16 mouse cellular contexts compared by ENCODE assay signal in the genomic region with DNA sequence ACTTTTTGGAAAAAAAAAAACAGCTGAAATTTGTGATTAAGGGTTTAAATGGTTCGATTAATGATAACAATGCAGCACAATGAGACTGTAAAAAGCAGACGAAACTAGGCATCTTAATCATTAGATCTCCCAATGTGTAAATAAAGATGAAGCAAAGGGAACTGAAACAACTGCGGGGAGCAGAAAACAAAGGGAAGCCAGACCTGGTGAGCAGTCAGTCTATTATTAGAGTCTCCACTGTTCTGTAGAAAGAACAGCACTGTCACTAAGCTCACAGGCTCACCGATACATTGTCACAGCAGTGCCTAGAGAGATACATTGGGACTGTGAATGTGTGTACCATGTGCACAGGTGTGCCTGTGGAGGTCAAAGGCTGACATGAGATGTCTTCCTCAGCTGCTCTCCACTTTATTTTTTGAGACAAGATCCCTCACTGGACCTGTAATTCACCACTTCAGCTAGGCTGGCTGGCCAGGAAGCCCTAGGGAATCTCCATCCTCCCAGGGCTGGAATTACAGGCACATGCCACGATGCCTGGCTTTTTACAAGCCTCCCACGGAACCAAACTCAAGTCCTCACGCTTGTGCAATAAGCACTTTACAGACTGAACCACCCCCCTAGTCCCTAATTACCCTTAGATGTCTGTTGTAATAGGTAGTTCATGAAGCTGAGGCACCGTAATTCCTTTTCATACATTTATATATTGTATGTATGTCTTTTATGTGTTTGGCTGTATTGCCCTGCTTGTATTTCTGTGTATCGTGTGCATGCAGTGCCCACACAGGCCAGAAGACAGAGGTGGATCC. TPM values are rescaled to one million over a fixed set of nuclear protein-coding genes. Genes with fewer than 3 reads are reported as not detected.
A peak's percentile ranks its signal among the peaks of the same experiment; 100 is the strongest.
DNase-seq lines count a peak whose midpoint lies in the region; ATAC-seq and TF ChIP-seq lines count a peak whose summit lies in the region.
"Had no signal": no experiment of that assay in that cellular context is flagged by ENCODE, and none has a peak within 500 bp of the region (broad histone marks: within the 10 kb centered on the region; RNA-seq: fewer than 3 reads in every experiment).

No protein-coding gene starts in this region.

- H3K27me3 ChIP-seq in kidney, embryonic 15.5 days, result no peaks in the 10 kb centered on the region
- H3K27me3 ChIP-seq: limb, embryonic 12.5 days; Patski had no signal

- H3K9me3 ChIP-seq in kidney, embryonic 15.5 days (replicated peaks), result no peaks in the 10 kb centered on the region
- H3K9me3 ChIP-seq: limb, embryonic 12.5 days had no signal

- no peak for DNase-seq in layer of hippocampus, adult 2 months (ENCODE audit: low spot score in 2 of 2)
- DNase-seq in layer of hippocampus, adult 11-12 months (ENCODE audit: low spot score), result no peak
- peak; percentile 20 to 38 for DNase-seq in B cell, adult 2 months
- DNase-seq in brain, adult 2 months (ENCODE audit: low read depth, low spot score), result peak; percentile 31
- no peak for DNase-seq in thymus, postnatal 25 days
- DNase-seq: adrenal gland, adult 2 months; cerebellum, postnatal 36 days; gastrocnemius, postnatal 25 days; kidney, postnatal 14 days; lung, postnatal 10 days; right cerebral cortex, postnatal 4 days had no signal

- WGBS in macrophage (ENCODE audit: missing documents), result 21% methylated on average over 9 of the region's 9 CpGs
- 62% methylated on average over 9 of the region's 9 CpGs for WGBS in kidney, embryonic 15.5 days

- ATAC-seq in kidney, embryonic 15.5 days (replicated peaks; ENCODE audit: low FRiP score), result no peak
- ATAC-seq: forebrain, embryonic 16.5 days; Patski had no signal

- H3K4me3 ChIP-seq in layer of hippocampus, adult 2 months, result no peak overlapping the region
- H3K4me3 ChIP-seq in macrophage (ENCODE audit: inconsistent target), result peak overlapping the region; percentile 4; the same call in 1 of the 2 replicates
- H3K4me3 ChIP-seq in kidney, embryonic 15.5 days (replicated peaks), result no peak overlapping the region
- H3K4me3 ChIP-seq: limb, embryonic 12.5 days had no signal

- peak overlapping the region; percentile 71 for H3K27ac ChIP-seq in layer of hippocampus, adult 2 months
- H3K27ac ChIP-seq in macrophage, result peak overlapping the region; percentile 89
- H3K27ac ChIP-seq in kidney, embryonic 15.5 days, result no peak overlapping the region
- H3K27ac ChIP-seq: limb, embryonic 12.5 days had no signal

- no peak for TF ChIP-seq CTCF in layer of hippocampus, adult 2 months (conservative IDR thresholded peaks at IDR 0.05)

- peaks cover 18% of the 10 kb centered on the region for H3K4me1 ChIP-seq in kidney, embryonic 15.5 days

- no peak overlapping the region for H3K4me2 ChIP-seq in kidney, embryonic 15.5 days
- H3K4me2 ChIP-seq: limb, embryonic 12.5 days had no signal

- H3K36me3 ChIP-seq in macrophage (ENCODE audit: inconsistent target), result peaks cover 5% of the 10 kb centered on the region; the same call in 1 of the 2 replicates
- no peaks in the 10 kb centered on the region for H3K36me3 ChIP-seq in kidney, embryonic 15.5 days
- H3K36me3 ChIP-seq: limb, embryonic 12.5 days had no signal

- H3K79me2 ChIP-seq in macrophage (ENCODE audit: inconsistent target), result no peaks in the 10 kb centered on the region

- H3K9ac ChIP-seq in kidney, embryonic 15.5 days, result no peak overlapping the region
- H3K9ac ChIP-seq: limb, embryonic 12.5 days had no signal

RNA-seq across cellular contexts. Expression of gene Gpr155, which starts 14.6 kb away (rescaled TPM):
- total RNA-seq in layer of hippocampus, adult 2 months (2021), result 10 to 100 TPM; 58.1 to 65.6 TPM
- 10 to 100 TPM in 13 of 26 experiments, 1 to 10 TPM in 12, under 1 TPM in 1; 0.92 to 41.5 (median 9.7) TPM for total RNA-seq in macrophage (2018; cell fraction: chromatin; rRNA removed)
- total RNA-seq in macrophage (2018; cell fraction: cytosol; rRNA removed), result 10 to 100 TPM in 19 of 26 experiments, 1 to 10 TPM in 7; 4.9 to 42.8 (median 16.9) TPM
- total RNA-seq in macrophage (2018; cell fraction: nucleus; rRNA removed), result 10 to 100 TPM in 22 of 26 experiments, 1 to 10 TPM in 4; 7.0 to 51.5 (median 14.7) TPM
- polyA plus RNA-seq in macrophage (2018), result 3.1 to 33.1 TPM (median 20.6 TPM) in 3 replicates
- 6.2 and 6.7 TPM in 2 replicates for polyA plus RNA-seq in kidney, embryonic 15.5 days (2015; fragmentation: Nextera tagmentation; extraction: Ambion mirVana)

RNA-seq across cellular contexts. Expression of gene Cir1, which starts 59.2 kb away (rescaled TPM):
- 10 to 100 TPM; 31.6 to 32.6 TPM for total RNA-seq in layer of hippocampus, adult 2 months (2021)
- total RNA-seq in macrophage (2018; cell fraction: chromatin; rRNA removed), result 10 to 100 TPM in 15 of 26 experiments, 1 to 10 TPM in 11; 2.1 to 29.3 (median 12.4) TPM
- total RNA-seq in macrophage (2018; cell fraction: cytosol; rRNA removed), result 10 to 100 TPM in 24 of 26 experiments, 1 to 10 TPM in 2; 8.4 to 26.8 (median 15.1) TPM
- 10 to 100 TPM in 9 of 26 experiments, 1 to 10 TPM in 17; 2.5 to 22.5 (median 7.6) TPM for total RNA-seq in macrophage (2018; cell fraction: nucleus; rRNA removed)
- polyA plus RNA-seq in macrophage (2018), result 14.0 to 40.4 TPM (median 25.0 TPM) in 3 replicates
- polyA plus RNA-seq in kidney, embryonic 15.5 days (2015; fragmentation: Nextera tagmentation; extraction: Ambion mirVana), result 24.5 and 25.8 TPM in 2 replicates

RNA-seq across cellular contexts. Expression of gene Scrn3, which starts 59.3 kb away (rescaled TPM):
- total RNA-seq in layer of hippocampus, adult 2 months (2021), result 10 to 100 TPM; 19.3 to 22.3 TPM
- 10 to 100 TPM in 11 of 26 experiments, 1 to 10 TPM in 12, under 1 TPM in 3; 0.50 to 26.4 (median 6.5) TPM for total RNA-seq in macrophage (2018; cell fraction: chromatin; rRNA removed)
- 10 to 100 TPM in 11 of 26 experiments, 1 to 10 TPM in 15; 3.8 to 15.3 (median 8.1) TPM for total RNA-seq in macrophage (2018; cell fraction: cytosol; rRNA removed)
- 10 to 100 TPM in 8 of 26 experiments, 1 to 10 TPM in 18; 1.3 to 20.4 (median 6.3) TPM for total RNA-seq in macrophage (2018; cell fraction: nucleus; rRNA removed)
- 13.3 to 14.9 TPM (median 14.0 TPM) in 3 replicates for polyA plus RNA-seq in macrophage (2018)
- 18.5 TPM in 2 replicates for polyA plus RNA-seq in kidney, embryonic 15.5 days (2015; fragmentation: Nextera tagmentation; extraction: Ambion mirVana)

Comparison
In these comparisons a context has a peak if more than half of its experiments do, and no peak if none do; other contexts are left out.
1. DNase-seq: peak in B cell, adult 2 months (2 of 2) and brain, adult 2 months (single experiment); none in layer of hippocampus, adult 2 months (0 of 2), layer of hippocampus, adult 11-12 months (single experiment) and thymus, postnatal 25 days (single experiment).